Mouse (Mus musculus) natural killer cell, adult 2 months (primary cell): ENCODE measurements at regions not wholly inside any gene's neighbourhood (a gene's known extent, or its start where the extent isn't known, plus 50 kb on each side); places are given as distances from the start of the nearest gene placed in this dataset.

Experiments
- DNase-seq, 2 experiments: peaks; one replicate each; pipeline ENCODE4 v3.0.0; 2022; ENCODE audit warnings: low spot score in 2 of 2

GRCm38 (mm10) chr13:19523686-19524085, 96.0 kb downstream of the Epdr1 start:
- DNase-seq = no peak

- DNase-seq = peak; percentile 44 to 72
Measured at GRCm38 (mm10) chr13:19517938-19518777, 101.6 kb downstream of the Epdr1 start.

- no peak for DNase-seq
Measured at GRCm38 (mm10) chr13:19514844-19515555, 104.7 kb downstream of the Epdr1 start.

DNA sequence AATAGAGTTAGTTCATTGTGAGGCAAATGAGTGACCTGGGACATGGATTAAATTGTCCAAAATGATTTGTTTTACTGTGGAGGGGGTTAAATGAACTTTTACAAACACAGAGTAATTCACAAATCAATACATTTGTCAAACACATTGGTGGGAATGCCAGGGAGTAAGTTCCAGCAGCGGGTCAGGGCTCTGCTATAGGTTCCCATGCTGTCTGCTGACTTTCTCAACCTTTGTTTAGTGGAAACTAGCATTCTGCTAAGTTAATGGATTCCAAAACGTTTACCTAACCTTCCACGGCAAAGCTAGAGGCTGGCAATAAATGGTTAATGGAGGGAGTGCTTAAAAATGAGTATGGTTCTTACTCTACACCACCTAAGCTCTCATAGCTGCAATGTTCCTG, 110.9 kb upstream of the Stard3nl start:
- DNase-seq = no peak

- DNase-seq = no peak
Measured at GRCm38 (mm10) chr13:19504241-19504640, 108.6 kb upstream of the Stard3nl start.

DNA sequence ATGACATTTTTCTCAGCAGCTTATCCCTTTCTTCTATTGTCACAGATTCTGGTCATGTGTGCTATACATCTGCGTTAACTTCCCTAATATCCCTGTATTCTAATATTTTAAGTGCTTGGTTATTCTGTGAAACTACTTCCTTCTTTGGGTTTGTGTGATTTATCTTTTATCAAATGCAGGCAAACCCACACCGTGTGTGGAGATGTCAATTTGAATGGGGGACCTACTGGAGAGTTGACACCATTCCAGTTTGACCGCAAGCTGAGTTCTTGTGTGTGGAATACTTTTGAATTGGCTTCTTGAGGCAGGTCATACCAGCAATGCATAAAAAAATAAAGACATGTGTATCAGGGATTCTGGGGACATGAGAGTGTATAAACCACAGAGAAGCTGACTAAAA, 86.6 kb upstream of the Stard3nl start:
- DNase-seq = no peak

DNA sequence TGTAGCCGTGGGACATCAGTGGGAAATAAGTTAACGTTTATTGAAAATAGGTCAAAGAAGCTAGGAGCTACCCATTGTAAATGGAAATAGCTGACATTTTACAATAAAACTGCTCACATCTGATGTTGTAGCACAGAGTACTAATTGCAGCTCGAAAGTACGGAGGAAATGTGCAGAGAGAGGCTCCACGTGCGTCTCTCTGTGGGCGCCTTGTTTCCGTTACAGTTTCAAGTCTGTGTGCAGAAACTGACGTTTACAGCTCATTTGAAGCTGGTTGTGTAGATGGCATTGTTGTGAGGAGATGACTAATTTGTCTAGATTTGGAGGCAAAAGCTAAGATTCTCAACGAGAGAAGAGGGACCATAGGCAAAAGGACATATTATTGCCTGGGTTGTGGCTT, 78.4 kb upstream of the Stard3nl start:
- no peak for DNase-seq

DNA sequence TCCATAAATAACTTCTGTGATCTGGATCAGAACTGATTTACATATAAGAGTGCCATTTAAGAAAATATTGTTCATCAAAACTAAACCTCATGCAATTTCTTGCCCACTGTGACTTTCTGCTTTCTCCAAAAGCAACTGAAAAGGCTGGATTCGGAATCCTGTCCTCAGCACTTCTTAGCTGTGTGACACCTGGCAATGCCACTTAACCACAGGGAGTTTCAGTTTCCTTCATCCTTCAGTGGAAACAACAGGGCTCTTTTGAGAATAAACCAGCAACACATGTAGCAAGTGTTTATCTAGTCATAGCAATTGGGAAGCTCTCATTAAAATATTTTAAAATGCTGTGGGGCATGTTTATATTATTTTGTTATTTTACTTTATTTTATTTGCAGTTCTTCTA, 75.1 kb upstream of the Stard3nl start:
- DNase-seq = no peak

- DNase-seq = no peak
Measured at GRCm38 (mm10) chr13:19466722-19467384, 71.3 kb upstream of the Stard3nl start.

- no peak for DNase-seq
Measured at GRCm38 (mm10) chr13:19462966-19463365, 67.4 kb upstream of the Stard3nl start.

DNA sequence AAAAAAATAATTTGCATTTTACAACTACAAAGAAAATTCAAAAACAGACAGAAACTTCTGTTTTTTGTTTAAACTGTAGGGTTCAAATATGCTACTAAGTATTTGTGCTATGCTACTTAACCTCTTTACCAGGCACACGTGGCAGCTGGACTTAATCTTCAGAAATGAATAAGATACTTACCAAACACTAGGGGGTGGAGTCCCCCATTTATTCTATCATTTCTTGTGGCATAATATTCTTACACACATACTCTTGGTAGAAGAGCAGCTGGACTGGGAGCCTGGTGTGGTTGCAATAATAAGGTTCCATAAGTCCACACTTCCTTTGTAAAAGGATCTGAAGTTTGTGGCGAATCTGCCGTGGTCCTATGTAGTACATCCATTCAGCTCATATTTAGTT, 53.8 kb upstream of the Stard3nl start:
- no peak for DNase-seq
